Mouse (Mus musculus) cerebellum, postnatal 14 days (tissue): ENCODE measurements around the gene Zfp131.
"Not testable (repeated sequence)": the region's sequence is repeated elsewhere in the genome, so short reads cannot be mapped to it uniquely, and the experiment has no call there.

Source experiments
- DNase-seq, 2 experiments: peaks; one replicate each; pipeline ENCODE4 v3.0.0; 2021; ENCODE audit warnings: mixed read lengths in 2 of 2

Zfp131 gene

GRCm38 (mm10) chr13:119790761-119791579, at the start of gene Zfp131:
TSS of gene Zfp131 (minus strand) at chr13:119790889.
- DNase-seq: peak; percentile 95 to 97

GRCm38 (mm10) chr13:119839982-119840381, 49.3 kb upstream of the Zfp131 start:
- DNase-seq: peak; percentile 12 to 23

- DNase-seq: peak; percentile 74 to 79
Observed at GRCm38 (mm10) chr13:119837719-119838337, 47.1 kb upstream of the Zfp131 start.

GRCm38 (mm10) chr13:119836324-119836811, 45.7 kb upstream of the Zfp131 start:
- DNase-seq: peak; percentile 33 to 54

- peak; percentile 40 to 46 for DNase-seq
Observed at GRCm38 (mm10) chr13:119835320-119836056, 44.8 kb upstream of the Zfp131 start, which contains the start of gene D13Ertd608e. TSS of gene D13Ertd608e (plus strand) at chr13:119836006.

GRCm38 (mm10) chr13:119830116-119830515, 39.4 kb upstream of the Zfp131 start, which contains the start of gene AF067063:
TSS of gene AF067063 (minus strand) at chr13:119830216.
- not testable (repeated sequence) for DNase-seq

GRCm38 (mm10) chr13:119817579-119818206, 27.0 kb upstream of the Zfp131 start:
- DNase-seq: no peak

- no peak for DNase-seq
Observed at GRCm38 (mm10) chr13:119816798-119817197, 26.1 kb upstream of the Zfp131 start.

- no peak for DNase-seq
Observed at GRCm38 (mm10) chr13:119810031-119810430, 19.3 kb upstream of the Zfp131 start.

GRCm38 (mm10) chr13:119808937-119809336, 18.2 kb upstream of the Zfp131 start:
- DNase-seq: no peak

GRCm38 (mm10) chr13:119797656-119798055, 7.0 kb upstream of the Zfp131 start:
- no peak for DNase-seq

GRCm38 (mm10) chr13:119792791-119793404, 2.2 kb upstream of the Zfp131 start:
- DNase-seq: no peak

GRCm38 (mm10) chr13:119791580-119792135, 969 bp upstream of the Zfp131 start:
- peak in 1 of 2 experiments; percentile 14 for DNase-seq

GRCm38 (mm10) chr13:119789851-119790717, 605 bp downstream of the Zfp131 start:
- peak; percentile 83 to 85 for DNase-seq

GRCm38 (mm10) chr13:119783581-119783980, 7.1 kb downstream of the Zfp131 start:
- DNase-seq: no peak

- DNase-seq: no peak
Observed at GRCm38 (mm10) chr13:119768541-119768940, 22.1 kb downstream of the Zfp131 start.

GRCm38 (mm10) chr13:119766480-119766879, 24.2 kb downstream of the Zfp131 start:
- no peak for DNase-seq

GRCm38 (mm10) chr13:119756831-119757230, 33.9 kb downstream of the Zfp131 start:
- DNase-seq: no peak

GRCm38 (mm10) chr13:119755681-119756471, 34.8 kb downstream of the Zfp131 start, which contains the start of gene Nim1k:
TSS of gene Nim1k (minus strand) at chr13:119755882.
- DNase-seq: peak; percentile 89 to 91

GRCm38 (mm10) chr13:119755141-119755547, 35.5 kb downstream of the Zfp131 start:
- peak in 1 of 2 experiments; percentile 62 for DNase-seq
